ENCODE assay signal across 25 mouse cellular contexts in genomic region chr11:62741186-62741585, GRCm38 (mm10). TPM values are rescaled to one million over a fixed set of nuclear protein-coding genes. Genes with fewer than 3 reads are reported as not detected.
"Had no signal": no experiment of that assay in that cellular context is flagged by ENCODE, and none has a peak within 500 bp of the region (broad histone marks: within the 10 kb centered on the region; RNA-seq: fewer than 3 reads in every experiment).

No protein-coding gene starts in this region.

- DNase-seq: kidney, adult 2 months; kidney, postnatal 14 days; lung, postnatal 14 days; retina, postnatal 1 day; right cerebral cortex, postnatal 4 days; spleen, adult 18-20 months; thymus, adult 2 months; thymus, postnatal 36 days had no signal

- ATAC-seq: liver, embryonic 12.5 days; midbrain, embryonic 13.5 days had no signal

RNA-seq across cellular contexts. Expression of gene Gm10428, which starts 11.7 kb away (rescaled TPM):
- total RNA-seq: layer of hippocampus, postnatal 25 days; left cerebral cortex, adult 2 months; left cerebral cortex, postnatal 14 days; megakaryocyte-erythroid progenitor cell, adult 5-6 weeks; midbrain, postnatal 0 days; neutrophil, adult 5-6 weeks had no signal
- polyA plus RNA-seq: kidney, adult 2 months; kidney, embryonic 15.5 days; limb, embryonic 15.5 days; liver, embryonic 12.5 days; liver, embryonic 16.5 days; lung, embryonic 15.5 days; macrophage; midbrain, embryonic 13.5 days; myocyte; neural tube, embryonic 12.5 days; stomach, embryonic 14.5 days; testis, adult 2 months; thymus, adult 2 months had no signal

RNA-seq across cellular contexts. Expression of gene Zfp286, which starts 48.1 kb away (rescaled TPM):
- polyA plus RNA-seq: myocyte had no signal
